Mouse (Mus musculus) spleen, adult 12 weeks (tissue): ENCODE measurements around the gene Jade2.

Experiments used
- DNase-seq: peaks from one replicate; pipeline ENCODE4 v3.0.0; 2022; ENCODE audit warnings: low spot score

Jade2 gene

GRCm38 (mm10) chr11:51856616-51857080 is 805 bp downstream of the Jade2 start:
- DNase-seq: peak; percentile 57

- peak; percentile 70 for DNase-seq
These were observed 1.4 kb downstream of the Jade2 start for GRCm38 (mm10) chr11:51855818-51856615.

- DNase-seq: peak; percentile 60
These were observed 2.3 kb downstream of the Jade2 start for GRCm38 (mm10) chr11:51854981-51855817.

- DNase-seq: no peak
These were observed 4.9 kb downstream of the Jade2 start for GRCm38 (mm10) chr11:51852595-51852994.

GRCm38 (mm10) chr11:51852091-51852521 is 5.3 kb downstream of the Jade2 start:
- no peak for DNase-seq

GRCm38 (mm10) chr11:51850741-51851330 is 6.6 kb downstream of the Jade2 start:
- DNase-seq: no peak

GRCm38 (mm10) chr11:51848324-51848723 is 9.1 kb downstream of the Jade2 start:
- DNase-seq: no peak

- DNase-seq: no peak
These were observed 9.6 kb downstream of the Jade2 start for GRCm38 (mm10) chr11:51847902-51848301.

GRCm38 (mm10) chr11:51845981-51846883 is 11.2 kb downstream of the Jade2 start:
- no peak for DNase-seq

- no peak for DNase-seq
These were observed 12.8 kb downstream of the Jade2 start for GRCm38 (mm10) chr11:51844529-51845098.

- DNase-seq: no peak
These were observed 13.6 kb downstream of the Jade2 start for GRCm38 (mm10) chr11:51843898-51844297.

- no peak for DNase-seq
These were observed 14.3 kb downstream of the Jade2 start for GRCm38 (mm10) chr11:51843168-51843567.

GRCm38 (mm10) chr11:51841149-51841548 is 16.3 kb downstream of the Jade2 start:
- no peak for DNase-seq

GRCm38 (mm10) chr11:51840657-51841056 is 16.8 kb downstream of the Jade2 start:
- peak; percentile 39 for DNase-seq

GRCm38 (mm10) chr11:51839973-51840372 is 17.5 kb downstream of the Jade2 start:
- DNase-seq: no peak

- DNase-seq: no peak
These were observed 18.3 kb downstream of the Jade2 start for GRCm38 (mm10) chr11:51839106-51839505.

- no peak for DNase-seq
These were observed 20.0 kb downstream of the Jade2 start for GRCm38 (mm10) chr11:51837164-51838153.

GRCm38 (mm10) chr11:51836506-51836905 is 20.9 kb downstream of the Jade2 start:
- no peak for DNase-seq

GRCm38 (mm10) chr11:51835598-51835997 is 21.9 kb downstream of the Jade2 start:
- DNase-seq: no peak

GRCm38 (mm10) chr11:51834067-51834411 is 23.4 kb downstream of the Jade2 start:
- DNase-seq: no peak
